Mouse (Mus musculus): ENCODE measurements around the gene Smtn.

Smtn gene

DNA sequence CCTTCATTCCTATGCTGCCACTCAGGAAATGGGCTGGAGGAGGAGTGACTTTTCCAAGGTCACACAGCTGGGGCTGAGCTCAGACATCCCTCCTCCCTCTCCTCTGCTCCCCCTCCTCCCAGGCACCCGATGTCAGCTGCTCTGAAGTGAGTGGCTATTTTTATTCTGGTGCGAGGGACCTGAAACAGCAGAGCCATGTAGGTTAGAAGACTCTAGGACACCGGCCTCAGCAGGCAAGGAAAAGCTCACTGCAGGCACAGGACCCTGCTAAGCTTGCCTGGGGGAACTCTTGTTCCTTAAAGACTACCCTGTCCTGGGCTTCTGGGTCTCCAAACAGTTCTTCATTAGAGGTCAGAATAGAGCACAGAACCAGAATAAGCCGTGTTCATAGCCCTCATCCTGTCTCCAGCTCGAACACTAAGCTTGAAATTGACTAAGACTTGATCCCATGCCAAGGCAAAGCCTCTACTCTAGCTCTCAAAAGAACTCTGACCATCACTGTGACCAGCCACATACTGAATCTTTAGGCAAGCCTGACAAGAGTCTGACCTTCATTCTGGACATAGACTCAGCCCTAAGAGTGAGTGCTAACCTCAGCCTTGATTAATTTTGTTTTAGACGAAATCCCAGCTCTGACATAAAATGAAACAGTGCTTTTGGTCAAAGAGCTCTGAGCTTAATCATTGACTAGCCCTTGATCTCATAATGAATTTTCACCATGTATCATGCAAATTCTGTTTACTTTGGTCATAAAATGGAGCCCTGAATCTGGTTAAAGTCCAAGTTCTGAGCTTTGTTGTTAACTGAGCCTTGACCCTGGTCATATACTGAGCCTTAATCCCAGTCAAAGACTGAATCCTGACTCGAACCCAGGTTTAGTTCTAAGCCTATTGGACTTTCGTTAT is 31.0 kb downstream of the Smtn start:
- DNase-seq (ENCODE audit: low read depth) = no peak

DNA sequence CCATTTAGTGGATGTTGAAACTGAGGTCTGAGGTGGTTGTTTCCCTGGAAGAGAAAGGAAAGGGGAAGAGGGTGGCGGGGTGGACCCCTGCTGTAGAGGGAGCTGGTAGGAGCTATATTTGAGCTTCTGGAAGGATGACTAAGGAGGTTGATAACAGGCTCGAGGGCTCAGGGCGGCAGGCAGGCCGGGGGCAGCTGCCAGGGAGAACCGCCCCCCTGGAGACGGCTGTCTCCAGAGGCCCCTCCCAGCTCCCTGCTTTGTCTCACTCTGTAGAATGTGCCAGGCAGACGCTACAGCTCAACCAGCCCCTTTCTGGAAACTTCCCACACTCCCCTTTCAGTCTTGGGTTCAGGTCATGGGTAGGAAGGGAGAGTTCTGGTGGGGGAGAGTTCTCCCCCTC is 32.2 kb downstream of the Smtn start:
- no peak for DNase-seq (ENCODE audit: low read depth)

DNA sequence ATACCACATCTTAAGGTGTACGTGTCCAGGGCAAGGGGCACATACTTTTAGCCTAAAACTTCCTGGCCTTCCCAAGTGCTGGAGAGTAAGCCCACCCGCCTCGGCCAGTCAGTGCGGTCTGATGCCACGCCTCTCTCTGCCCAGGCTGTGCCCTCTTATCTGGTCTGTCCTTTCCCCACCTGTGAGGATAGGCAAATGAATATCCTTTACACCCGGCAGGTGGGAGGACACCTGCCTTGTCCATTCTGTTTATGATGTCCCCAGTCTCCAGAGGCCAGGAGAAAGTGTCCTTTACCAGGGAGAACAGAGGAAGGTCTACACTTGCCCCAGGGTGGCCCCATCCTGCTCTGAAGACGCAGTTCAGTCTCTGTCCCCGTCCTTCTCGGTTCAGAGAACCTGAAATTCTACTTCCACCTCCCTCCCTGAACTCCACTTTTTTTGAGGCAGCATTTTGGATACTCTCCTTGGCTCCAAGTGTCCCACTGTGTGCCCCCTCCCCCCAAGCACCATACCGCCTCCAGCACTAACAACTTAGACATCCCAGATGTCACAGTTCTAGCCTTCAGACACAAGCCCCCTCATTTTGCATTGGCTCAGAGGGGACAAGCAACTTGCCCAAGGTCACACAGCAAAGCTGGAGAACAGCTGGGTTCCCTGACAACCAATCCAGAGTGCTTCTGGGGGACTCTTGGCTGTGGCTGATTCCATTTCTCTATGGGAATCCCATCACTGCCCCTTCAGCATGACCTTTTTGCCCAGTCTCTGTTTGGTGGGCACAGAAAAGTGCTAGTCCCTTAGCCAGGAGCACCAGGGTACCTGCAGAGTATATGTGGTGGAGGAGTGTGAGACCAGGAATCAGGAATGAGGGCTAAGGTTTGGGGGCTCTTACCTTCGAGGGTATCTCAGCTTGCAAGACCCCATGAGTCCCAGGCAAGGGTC is 36.4 kb downstream of the Smtn start:
- no peak for DNase-seq (ENCODE audit: low read depth)

DNA sequence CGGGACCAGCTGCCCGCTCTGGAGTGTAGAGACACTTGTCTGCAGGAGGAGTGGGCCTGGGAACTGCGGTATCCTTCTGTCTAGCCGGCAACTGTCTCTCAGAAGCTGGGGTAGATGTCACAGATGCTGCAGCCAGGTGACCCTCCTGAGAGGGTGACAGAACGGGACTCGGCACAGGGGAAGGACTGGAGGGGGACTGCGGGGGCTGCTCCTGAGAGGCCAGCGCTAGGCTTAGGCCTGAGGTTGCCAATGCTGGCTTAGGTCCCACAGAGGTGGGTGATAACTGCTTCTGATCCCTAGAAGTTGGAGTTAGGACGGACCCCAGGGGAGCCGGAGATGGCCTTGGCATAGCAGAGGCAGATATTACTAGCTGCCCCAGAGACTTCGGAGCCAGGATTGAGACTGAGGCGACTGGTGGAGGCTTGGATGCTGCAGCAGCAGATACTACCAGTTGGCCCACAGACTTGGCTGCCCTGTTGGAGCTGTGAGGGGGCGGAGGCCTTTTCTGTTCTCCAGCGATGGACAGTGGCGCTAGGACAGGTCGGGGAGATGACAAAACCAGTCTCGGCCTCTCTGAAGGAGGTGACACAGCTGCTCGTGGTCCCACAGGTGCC is 37.8 kb downstream of the Smtn start:
- no peak for DNase-seq (ENCODE audit: low read depth)

DNA sequence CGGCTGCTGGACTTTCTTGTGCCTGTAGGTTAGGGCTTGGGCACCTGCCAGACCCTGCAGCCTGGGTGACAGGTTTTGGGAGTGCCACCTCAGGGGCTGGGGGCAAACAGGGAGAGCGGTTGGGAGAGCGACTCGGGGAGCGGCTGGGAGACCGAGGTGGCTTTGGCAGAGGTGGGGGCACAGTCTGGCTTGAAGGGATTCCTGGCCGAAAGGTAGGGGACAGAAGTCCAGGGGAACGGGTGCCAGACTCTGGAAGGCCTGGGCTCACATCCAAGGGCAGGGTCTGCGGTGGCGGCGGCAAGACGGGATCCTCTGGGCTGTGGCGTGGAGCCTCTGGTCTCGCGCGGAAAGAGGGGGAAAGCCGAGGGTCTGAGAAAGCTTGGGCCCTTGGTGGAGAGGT is 38.4 kb downstream of the Smtn start:
- no peak for DNase-seq (ENCODE audit: low read depth)

DNA sequence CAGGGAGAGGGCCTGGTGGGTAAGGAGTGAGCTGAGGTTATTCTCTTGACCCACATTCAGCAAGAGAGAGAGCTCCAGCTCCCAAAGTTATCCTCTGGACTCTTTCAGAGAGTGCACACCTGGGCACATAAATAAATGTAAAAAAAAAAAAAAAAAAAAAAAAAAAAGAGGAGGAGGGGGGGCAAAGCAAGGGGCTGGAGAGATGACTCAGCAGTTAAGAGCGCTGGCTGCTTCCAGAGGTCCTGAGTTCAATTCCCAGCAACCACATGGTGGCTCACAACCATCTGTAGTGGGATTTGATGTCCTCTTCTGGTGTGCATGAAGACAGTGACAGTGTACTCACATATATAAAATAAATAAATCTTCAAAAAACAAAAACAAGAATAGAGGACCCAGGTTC is 43.1 kb downstream of the Smtn start:
- no peak for DNase-seq (ENCODE audit: low read depth)

DNA sequence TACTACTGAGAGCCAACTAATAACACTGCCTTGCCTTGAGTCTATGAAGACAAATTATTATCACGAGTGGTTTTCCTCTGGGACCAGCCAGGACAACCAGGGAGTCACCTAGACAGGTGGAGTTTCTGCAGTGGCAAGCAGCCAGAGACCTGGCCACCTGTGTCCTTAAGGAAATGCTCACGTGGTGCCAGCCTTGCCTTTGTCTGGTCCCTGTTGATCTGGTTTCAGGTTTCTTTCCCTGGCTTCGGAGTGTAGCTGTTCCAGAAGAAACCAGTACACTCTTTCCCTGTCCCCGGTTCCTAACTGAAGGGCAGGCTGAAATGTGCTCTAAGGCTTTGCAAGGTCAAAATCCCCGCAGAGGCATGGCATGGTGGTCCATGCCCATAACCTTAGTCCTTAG is 43.7 kb downstream of the Smtn start:
- DNase-seq (ENCODE audit: low read depth) = no peak

DNA sequence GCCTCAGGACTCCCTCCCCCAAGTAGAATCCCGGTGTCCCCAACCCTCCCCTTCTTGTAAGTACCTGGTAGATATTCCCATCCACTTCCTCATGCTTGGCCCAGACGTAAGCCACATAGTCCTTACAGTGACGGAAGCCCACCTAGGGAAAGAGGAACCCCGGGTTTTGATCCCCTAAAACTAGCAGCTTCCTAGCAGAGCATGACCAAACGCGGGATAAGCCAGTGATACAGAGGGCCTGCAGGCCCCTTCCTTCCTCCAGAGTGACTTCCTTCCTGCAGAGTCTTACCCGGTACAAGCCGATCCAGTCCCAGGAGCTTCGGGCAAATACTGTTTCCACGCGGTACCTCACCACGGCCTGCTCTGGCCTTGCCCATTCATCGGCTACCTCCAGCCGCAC is 44.9 kb downstream of the Smtn start:
- DNase-seq (ENCODE audit: low read depth) = no peak

DNA sequence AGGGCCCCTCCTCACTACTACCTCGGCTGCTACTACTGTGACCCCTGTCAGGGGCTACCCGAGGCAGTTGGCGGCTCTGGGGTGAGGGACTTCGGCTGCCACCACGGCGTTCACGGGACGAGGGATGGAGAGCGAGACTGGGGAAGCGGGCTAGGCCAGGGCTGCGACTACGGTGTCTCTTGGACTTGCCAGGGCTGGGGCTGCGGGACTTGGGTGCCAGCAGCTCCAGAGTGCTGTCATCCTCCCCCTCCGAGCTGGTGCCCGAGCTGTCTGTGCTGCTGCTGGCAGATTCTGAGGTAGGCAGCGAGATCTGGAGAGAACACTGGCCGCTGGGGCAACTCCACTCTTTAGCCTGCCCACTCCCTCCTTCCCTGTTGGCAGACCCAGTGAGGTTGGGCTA is 45.6 kb downstream of the Smtn start:
- no peak for DNase-seq (ENCODE audit: low read depth)

DNA sequence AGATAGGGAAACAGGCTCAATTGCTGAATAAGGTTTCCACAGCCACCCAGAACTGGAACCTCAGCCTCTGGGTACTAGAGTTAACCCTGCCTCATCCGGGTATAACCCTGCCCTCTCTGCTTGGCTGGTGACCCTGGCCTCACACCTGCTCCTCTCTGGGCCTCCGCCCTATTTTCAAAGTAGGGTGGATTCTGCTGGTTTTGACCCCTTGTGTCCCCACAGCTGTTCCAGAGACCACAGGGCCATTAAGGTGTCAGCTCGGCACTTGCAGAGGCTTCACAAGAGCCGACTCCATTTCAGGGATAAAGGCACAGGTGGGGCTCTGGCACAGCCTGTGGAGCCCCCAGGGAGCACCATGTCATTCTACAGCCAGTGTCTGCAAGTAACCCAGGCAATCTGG is 47.7 kb downstream of the Smtn start:
- DNase-seq (ENCODE audit: low read depth) = no peak

DNA sequence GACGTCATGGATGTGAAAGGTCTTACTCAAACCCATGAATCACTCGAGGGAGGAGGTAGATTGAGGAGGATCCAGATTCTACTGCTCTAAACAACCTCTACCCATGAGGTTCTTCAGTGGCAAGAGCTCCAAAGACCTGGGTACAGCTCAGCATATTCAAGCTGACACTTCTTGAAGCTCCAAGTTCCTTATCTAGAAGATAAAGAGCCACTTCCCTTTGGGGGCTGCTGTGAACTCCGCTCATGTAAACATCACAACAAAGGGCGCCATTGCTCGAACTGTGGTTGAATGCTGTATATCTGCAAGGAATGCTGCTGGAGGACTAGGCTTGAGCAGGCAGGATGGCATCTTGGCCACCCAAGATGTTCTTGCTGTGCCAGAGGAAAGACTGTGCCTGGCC is 51.4 kb downstream of the Smtn start:
- DNase-seq (ENCODE audit: low read depth) = no peak

DNA sequence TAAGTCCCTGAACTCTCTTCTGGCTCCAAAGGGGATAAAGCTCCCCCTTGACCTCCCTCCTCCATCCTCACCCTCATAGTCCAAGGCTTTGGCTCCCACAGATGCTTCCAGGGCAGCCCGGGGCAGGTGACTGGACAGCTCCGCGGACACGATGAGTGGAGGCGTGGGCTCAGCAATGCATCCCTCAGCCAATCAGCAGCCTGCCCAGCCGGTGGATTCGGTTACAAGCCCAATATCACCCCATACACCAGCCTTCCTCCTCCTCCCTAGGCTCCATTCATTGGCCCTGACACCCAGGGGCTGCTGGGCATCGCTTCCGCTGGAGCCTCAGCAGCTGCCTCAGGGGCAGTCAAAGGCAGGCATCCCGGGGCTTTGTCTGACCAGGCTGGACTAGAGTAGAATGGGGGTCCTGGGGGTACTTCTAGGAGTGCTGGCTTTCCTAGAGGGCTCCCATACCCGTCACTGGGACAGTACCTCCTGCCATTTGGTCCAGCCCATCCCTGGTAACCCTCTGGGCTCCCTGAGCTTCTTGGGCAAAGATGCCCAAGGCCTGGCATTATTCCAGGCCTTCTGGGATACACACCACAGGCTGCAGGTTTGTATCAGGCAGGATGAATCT is 52.4 kb downstream of the Smtn start, which contains the start of gene Pla2g3:
TSS of gene Pla2g3 (plus strand) at position 333 of the 619 bp plus-strand sequence.
- no peak for DNase-seq (ENCODE audit: low read depth)

DNA sequence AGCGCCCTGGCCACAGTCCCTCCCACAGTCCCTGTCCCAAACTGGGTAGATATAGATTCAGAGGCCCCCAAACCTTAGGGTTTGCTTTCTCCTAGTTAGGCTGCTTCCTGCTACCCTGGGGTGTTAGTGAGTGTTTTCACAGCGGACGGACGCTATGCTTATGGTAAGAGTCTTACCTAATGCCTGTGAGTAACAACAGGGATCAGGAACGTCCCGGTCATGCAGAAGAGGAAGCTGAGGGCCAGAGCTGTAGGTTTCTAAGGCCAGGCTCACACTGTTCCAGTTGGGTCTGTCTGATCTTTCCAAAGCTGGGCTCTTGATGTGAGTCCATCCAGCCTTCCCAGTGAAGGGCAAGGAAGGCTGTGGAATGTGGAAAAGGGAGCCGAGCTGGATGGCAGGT is 54.1 kb downstream of the Smtn start:
- no peak for DNase-seq (ENCODE audit: low read depth)

DNA sequence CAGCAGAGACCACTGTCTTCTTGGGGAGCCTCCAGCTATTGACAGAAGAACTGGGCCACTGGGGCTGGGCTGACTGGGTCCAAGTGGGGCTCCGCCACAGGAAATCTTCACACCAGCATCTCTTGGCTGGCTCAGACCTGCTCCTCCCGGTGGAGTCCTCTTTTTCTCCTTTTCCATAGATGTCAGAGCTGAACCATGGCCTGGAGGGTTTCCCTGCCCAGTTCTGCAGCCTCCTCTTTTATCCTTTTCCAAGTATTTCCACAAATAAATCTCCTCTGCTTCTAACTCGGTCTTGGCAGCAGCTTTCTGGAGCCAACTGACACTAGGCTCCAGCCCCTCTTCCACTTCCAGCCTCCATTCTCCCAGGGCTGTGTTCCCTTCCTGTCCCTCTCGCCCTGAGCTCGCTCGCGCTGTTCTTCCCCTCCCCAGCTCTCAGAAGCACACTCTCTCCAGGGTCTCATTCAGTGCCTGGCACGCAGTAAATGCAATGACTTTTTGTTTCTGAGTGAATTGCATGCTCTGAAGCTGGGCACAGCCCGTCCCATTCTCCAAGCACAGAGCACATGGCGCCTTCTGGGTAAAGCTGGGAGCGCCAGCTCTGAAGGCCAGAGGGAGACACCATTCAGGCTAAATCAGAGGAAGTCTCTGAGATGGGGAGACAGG is 56.3 kb downstream of the Smtn start:
- DNase-seq (ENCODE audit: low read depth) = no peak

DNA sequence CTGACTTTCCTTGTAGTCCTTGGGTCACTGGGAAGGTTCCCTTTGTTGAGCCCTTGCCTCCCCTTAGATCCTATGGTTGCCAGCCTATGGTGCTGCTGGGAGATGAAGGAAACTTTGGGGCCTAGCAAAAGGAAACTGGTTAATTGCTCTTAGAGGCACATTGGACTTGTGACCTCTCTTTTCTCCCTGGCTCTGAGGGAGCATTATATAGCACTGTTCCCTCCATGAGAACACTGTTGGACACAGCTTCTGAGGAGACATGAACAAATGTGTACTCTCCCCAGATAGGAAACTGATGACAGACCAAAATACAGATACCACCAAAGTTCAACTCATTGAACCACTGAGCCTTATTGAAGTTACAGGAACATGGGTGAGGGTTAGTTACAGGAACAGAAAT is 64.9 kb downstream of the Smtn start:
- DNase-seq (ENCODE audit: low read depth) = no peak

DNA sequence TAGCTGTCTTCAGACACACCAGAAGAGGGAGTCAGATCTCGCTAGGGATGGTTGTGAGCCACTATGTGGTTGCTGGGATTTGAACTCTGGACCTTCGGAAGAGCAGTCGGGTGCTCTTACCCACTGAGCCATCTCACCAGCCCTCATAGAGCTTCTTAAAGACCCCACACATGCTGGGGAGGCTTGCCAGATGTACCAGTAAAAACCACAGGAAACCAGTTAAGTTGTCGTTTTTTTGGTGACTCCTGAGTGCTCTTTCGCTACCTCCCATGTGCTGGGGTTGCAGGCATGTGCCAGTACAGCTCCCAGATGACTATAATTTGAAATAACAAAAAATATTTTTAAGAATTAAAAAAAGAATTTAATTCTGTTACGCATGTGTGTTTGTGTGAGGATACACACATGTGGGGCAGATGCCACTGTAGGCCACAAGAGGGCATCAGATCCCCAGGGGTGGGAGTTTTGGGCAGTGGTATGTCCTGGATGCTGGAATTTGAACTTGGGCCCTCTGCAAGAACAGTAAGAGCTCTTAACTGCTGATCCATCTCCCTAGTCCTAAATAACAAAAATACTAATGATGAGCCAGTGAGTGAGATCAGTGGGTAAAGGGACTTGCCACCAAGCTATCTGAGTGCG is 65.8 kb downstream of the Smtn start:
- peak; percentile 44 for DNase-seq (ENCODE audit: low read depth)

DNA sequence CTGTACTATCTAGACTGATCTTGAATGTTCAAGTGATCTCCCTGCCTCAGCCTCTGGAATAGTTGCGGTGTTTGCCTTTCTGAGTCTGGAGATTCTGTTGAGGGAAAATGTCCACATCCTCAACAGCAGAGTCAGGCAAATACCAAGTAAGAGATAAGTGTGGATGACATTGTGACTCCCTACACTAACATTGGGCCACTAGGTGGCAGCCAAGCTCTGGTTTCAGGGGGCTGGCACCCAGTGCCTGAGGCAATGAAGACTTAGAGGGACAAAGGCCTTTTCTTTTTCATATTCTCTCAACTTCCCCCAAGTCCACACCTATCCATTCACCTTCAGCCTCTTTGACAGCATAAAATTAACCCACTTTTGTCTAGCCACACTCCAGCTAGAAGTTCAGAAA is 67.9 kb downstream of the Smtn start:
- peak; percentile 82 for DNase-seq (ENCODE audit: low read depth)

DNA sequence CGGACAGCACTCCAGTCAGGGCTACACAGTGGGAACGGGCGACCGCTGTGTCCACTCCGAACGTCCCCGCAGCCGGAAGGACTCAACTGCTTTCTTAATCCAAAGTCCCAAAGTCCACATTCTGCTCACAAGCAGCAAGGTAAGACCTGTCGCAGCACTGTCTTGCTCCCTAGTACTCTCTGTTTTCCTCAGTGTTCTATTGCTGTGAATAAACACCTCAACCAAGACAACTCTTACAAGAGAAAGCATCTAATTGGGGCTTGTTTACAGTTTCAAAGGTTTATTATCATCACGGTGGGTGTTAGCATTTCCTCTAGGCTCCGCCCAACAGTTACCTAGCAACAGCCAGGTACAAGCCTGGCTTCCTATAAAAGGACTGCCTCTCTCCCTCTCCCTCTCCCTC is 69.0 kb downstream of the Smtn start:
- no peak for DNase-seq (ENCODE audit: low read depth)

Data from induced T-regulatory cell, adult 2 months (primary cell).